Comparison of ENCODE assay signal across 8 mouse cellular contexts in genomic region chr9:65552141-65552540, GRCm38 (mm10). TPM values are rescaled to one million over a fixed set of nuclear protein-coding genes. Genes with fewer than 3 reads are reported as not detected.
A peak's percentile ranks its signal among the peaks of the same experiment; 100 is the strongest.
DNase-seq lines count a peak whose midpoint lies in the region; ATAC-seq and TF ChIP-seq lines count a peak whose summit lies in the region.

No protein-coding gene starts in this region.

- no peaks in the 10 kb centered on the region for H3K27me3 ChIP-seq in embryonic facial prominence, embryonic 12.5 days
- no peaks in the 10 kb centered on the region for H3K27me3 ChIP-seq in embryonic facial prominence, embryonic 10.5 days (replicated peaks; ENCODE audit: low read depth, poor library complexity, severe bottlenecking)
- no peaks in the 10 kb centered on the region for H3K27me3 ChIP-seq in stomach, embryonic 14.5 days (ENCODE audit: control insufficient read depth, insufficient read depth, low read length)
- no peaks in the 10 kb centered on the region for H3K27me3 ChIP-seq in stomach, postnatal 0 days (ENCODE audit: control insufficient read depth, insufficient read depth, low read length)
- H3K27me3 ChIP-seq in liver, embryonic 12.5 days (replicated peaks), result no peaks in the 10 kb centered on the region
- no peaks in the 10 kb centered on the region for H3K27me3 ChIP-seq in hindbrain, embryonic 13.5 days

- no peak for TF ChIP-seq CTCF in stomach, postnatal 0 days (IDR thresholded peaks at IDR 0.05; ENCODE audit: low read depth)

- H3K4me3 ChIP-seq in embryonic facial prominence, embryonic 12.5 days, result no peak overlapping the region
- H3K4me3 ChIP-seq in embryonic facial prominence, embryonic 10.5 days, result no peak overlapping the region
- no peak overlapping the region for H3K4me3 ChIP-seq in stomach, embryonic 14.5 days (ENCODE audit: low read depth, low read length)
- no peak overlapping the region for H3K4me3 ChIP-seq in stomach, postnatal 0 days (ENCODE audit: low read depth, low read length)
- H3K4me3 ChIP-seq in liver, embryonic 12.5 days, result no peak overlapping the region
- H3K4me3 ChIP-seq in hindbrain, embryonic 13.5 days, result no peak overlapping the region

- H3K27ac ChIP-seq in embryonic facial prominence, embryonic 12.5 days, result peak overlapping the region; percentile 33; the same call in 1 of the 2 replicates
- no peak overlapping the region for H3K27ac ChIP-seq in embryonic facial prominence, embryonic 10.5 days (replicated peaks)
- peak overlapping the region; percentile 92; the same call in 1 of the 2 replicates for H3K27ac ChIP-seq in stomach, embryonic 14.5 days (ENCODE audit: low read length)
- H3K27ac ChIP-seq in stomach, postnatal 0 days (replicated peaks), result no peak overlapping the region; the same call in 1 of the 2 replicates
- peak overlapping the region; percentile 98 for H3K27ac ChIP-seq in liver, embryonic 12.5 days
- no peak overlapping the region for H3K27ac ChIP-seq in hindbrain, embryonic 13.5 days

- no peak overlapping the region for H3K4me2 ChIP-seq in embryonic facial prominence, embryonic 12.5 days (replicated peaks)
- H3K4me2 ChIP-seq in stomach, embryonic 14.5 days (replicated peaks; ENCODE audit: low read depth, low read length), result no peak overlapping the region
- no peak overlapping the region for H3K4me2 ChIP-seq in stomach, postnatal 0 days (replicated peaks; ENCODE audit: low read depth)
- no peak overlapping the region for H3K4me2 ChIP-seq in liver, embryonic 12.5 days
- H3K4me2 ChIP-seq in hindbrain, embryonic 13.5 days, result no peak overlapping the region

- H3K9ac ChIP-seq in embryonic facial prominence, embryonic 12.5 days, result no peak overlapping the region
- H3K9ac ChIP-seq in stomach, embryonic 14.5 days (replicated peaks; ENCODE audit: low read depth, low read length), result no peak overlapping the region
- no peak overlapping the region for H3K9ac ChIP-seq in stomach, postnatal 0 days (ENCODE audit: low read length)
- peak overlapping the region; percentile 28; the same call in 1 of the 2 replicates for H3K9ac ChIP-seq in liver, embryonic 12.5 days
- no peak overlapping the region for H3K9ac ChIP-seq in hindbrain, embryonic 13.5 days

- DNase-seq in embryonic facial prominence, embryonic 10.5 days (ENCODE audit: low spot score), result no peak
- no peak for DNase-seq in stomach, postnatal 0 days (ENCODE audit: low spot score)
- peak; percentile 57 for DNase-seq in thymus, postnatal 4 days
- DNase-seq in spleen, postnatal 10 days (ENCODE audit: low spot score in 2 of 2), result no peak

- 84% methylated on average over 5 of the region's 5 CpGs for WGBS in embryonic facial prominence, embryonic 12.5 days
- 87% methylated on average over 5 of the region's 5 CpGs for WGBS in embryonic facial prominence, embryonic 10.5 days
- 86% methylated on average over 5 of the region's 5 CpGs for WGBS in stomach, embryonic 14.5 days
- WGBS in stomach, postnatal 0 days, result 86% methylated on average over 5 of the region's 5 CpGs
- WGBS in liver, embryonic 12.5 days (ENCODE audit: insufficient replicate concordance), result 48% methylated on average over 5 of the region's 5 CpGs
- 88% methylated on average over 5 of the region's 5 CpGs for WGBS in hindbrain, embryonic 13.5 days

- no peak for TF ChIP-seq EP300 in stomach, postnatal 0 days (optimal IDR thresholded peaks at IDR 0.05)

- H3K36me3 ChIP-seq in embryonic facial prominence, embryonic 12.5 days, result peaks cover 22% of the 10 kb centered on the region
- peaks cover 37% of the 10 kb centered on the region for H3K36me3 ChIP-seq in embryonic facial prominence, embryonic 10.5 days (replicated peaks)
- H3K36me3 ChIP-seq in stomach, embryonic 14.5 days (ENCODE audit: control insufficient read depth, insufficient read depth, low read length), result peaks cover 3% of the 10 kb centered on the region; the same call in 1 of the 2 replicates
- peaks cover 7% of the 10 kb centered on the region for H3K36me3 ChIP-seq in stomach, postnatal 0 days (ENCODE audit: control insufficient read depth, insufficient read depth, low read length)
- peaks cover 57% of the 10 kb centered on the region for H3K36me3 ChIP-seq in liver, embryonic 12.5 days
- H3K36me3 ChIP-seq in hindbrain, embryonic 13.5 days, result peaks cover 16% of the 10 kb centered on the region

- no peaks in the 10 kb centered on the region for H3K9me3 ChIP-seq in embryonic facial prominence, embryonic 12.5 days
- H3K9me3 ChIP-seq in embryonic facial prominence, embryonic 10.5 days, result no peaks in the 10 kb centered on the region
- no peaks in the 10 kb centered on the region for H3K9me3 ChIP-seq in stomach, embryonic 14.5 days (ENCODE audit: control insufficient read depth, low read depth, low read length)
- no peaks in the 10 kb centered on the region for H3K9me3 ChIP-seq in stomach, postnatal 0 days (ENCODE audit: control insufficient read depth, low read length)
- no peaks in the 10 kb centered on the region for H3K9me3 ChIP-seq in liver, embryonic 12.5 days (replicated peaks)
- no peaks in the 10 kb centered on the region for H3K9me3 ChIP-seq in hindbrain, embryonic 13.5 days

- ATAC-seq in embryonic facial prominence, embryonic 12.5 days (ENCODE audit: insufficient number of reproducible peaks, insufficient read depth, low FRiP score, low TSS enrichment), result no peak
- ATAC-seq in stomach, embryonic 14.5 days (ENCODE audit: insufficient number of reproducible peaks, insufficient read depth, low FRiP score, low read depth), result no peak
- ATAC-seq in stomach, postnatal 0 days (ENCODE audit: low FRiP score, low TSS enrichment), result no peak
- ATAC-seq in liver, embryonic 12.5 days, result no peak
- ATAC-seq in hindbrain, embryonic 13.5 days (ENCODE audit: low FRiP score), result no peak

- H3K4me1 ChIP-seq in embryonic facial prominence, embryonic 12.5 days, result peaks cover 37% of the 10 kb centered on the region
- H3K4me1 ChIP-seq in embryonic facial prominence, embryonic 10.5 days, result peaks cover 57% of the 10 kb centered on the region
- H3K4me1 ChIP-seq in stomach, embryonic 14.5 days (ENCODE audit: control insufficient read depth, insufficient read depth, low read length), result peaks cover 48% of the 10 kb centered on the region
- 0 out of 2 replicates have a peak, but pooled peaks cover 7% of the 10 kb centered on the region for H3K4me1 ChIP-seq in stomach, postnatal 0 days (replicated peaks; ENCODE audit: control insufficient read depth, insufficient read depth)
- peaks cover 87% of the 10 kb centered on the region for H3K4me1 ChIP-seq in liver, embryonic 12.5 days
- H3K4me1 ChIP-seq in hindbrain, embryonic 13.5 days (replicated peaks), result peaks cover 52% of the 10 kb centered on the region

RNA-seq across cellular contexts. Expression of gene Plekho2, which starts 27.7 kb away (rescaled TPM):
- polyA plus RNA-seq in embryonic facial prominence, embryonic 12.5 days (2016; fragmentation: Nextera tagmentation; extraction: Ambion mirVana), result 14.6 TPM in 2 replicates
- 14.3 and 15.2 TPM in 2 replicates for polyA plus RNA-seq in embryonic facial prominence, embryonic 10.5 days (2016; fragmentation: Nextera tagmentation; extraction: Ambion mirVana)
- 17.2 and 21.2 TPM in 2 replicates for polyA plus RNA-seq in stomach, embryonic 14.5 days (2014; fragmentation: Nextera tagmentation; extraction: Ambion mirVana)
- polyA plus RNA-seq in stomach, postnatal 0 days (2015; fragmentation: Nextera tagmentation; extraction: Ambion mirVana), result 9.6 and 10.6 TPM in 2 replicates
- polyA plus RNA-seq in liver, embryonic 12.5 days (2016; fragmentation: Nextera tagmentation; extraction: Ambion mirVana), result 37.2 and 39.1 TPM in 2 replicates
- 5.8 and 7.6 TPM in 2 replicates for polyA plus RNA-seq in hindbrain, embryonic 13.5 days (2015; fragmentation: Nextera tagmentation; extraction: Ambion mirVana)

RNA-seq across cellular contexts. Expression of gene Ankdd1a, which starts 32.1 kb away (rescaled TPM):
- not detected in 2 replicates for polyA plus RNA-seq in embryonic facial prominence, embryonic 12.5 days (2016; fragmentation: Nextera tagmentation; extraction: Ambion mirVana)
- not detected in 2 replicates for polyA plus RNA-seq in embryonic facial prominence, embryonic 10.5 days (2016; fragmentation: Nextera tagmentation; extraction: Ambion mirVana)
- not detected in 2 replicates for polyA plus RNA-seq in stomach, embryonic 14.5 days (2014; fragmentation: Nextera tagmentation; extraction: Ambion mirVana)
- polyA plus RNA-seq in stomach, postnatal 0 days (2015; fragmentation: Nextera tagmentation; extraction: Ambion mirVana), result 0.18 and 0.35 TPM in 2 replicates
- not detected in 2 replicates for polyA plus RNA-seq in liver, embryonic 12.5 days (2016; fragmentation: Nextera tagmentation; extraction: Ambion mirVana)
- 0.51 and 0.75 TPM in 2 replicates for polyA plus RNA-seq in hindbrain, embryonic 13.5 days (2015; fragmentation: Nextera tagmentation; extraction: Ambion mirVana)

RNA-seq across cellular contexts. Expression of gene Pif1, which starts 34.8 kb away (rescaled TPM):
- polyA plus RNA-seq in embryonic facial prominence, embryonic 12.5 days (2016; fragmentation: Nextera tagmentation; extraction: Ambion mirVana), result 21.8 and 24.5 TPM in 2 replicates
- 27.7 and 28.0 TPM in 2 replicates for polyA plus RNA-seq in embryonic facial prominence, embryonic 10.5 days (2016; fragmentation: Nextera tagmentation; extraction: Ambion mirVana)
- 9.9 and 11.0 TPM in 2 replicates for polyA plus RNA-seq in stomach, embryonic 14.5 days (2014; fragmentation: Nextera tagmentation; extraction: Ambion mirVana)
- 2.1 and 2.4 TPM in 2 replicates for polyA plus RNA-seq in stomach, postnatal 0 days (2015; fragmentation: Nextera tagmentation; extraction: Ambion mirVana)
- polyA plus RNA-seq in liver, embryonic 12.5 days (2016; fragmentation: Nextera tagmentation; extraction: Ambion mirVana), result 16.1 and 17.4 TPM in 2 replicates
- polyA plus RNA-seq in hindbrain, embryonic 13.5 days (2015; fragmentation: Nextera tagmentation; extraction: Ambion mirVana), result 3.8 and 4.4 TPM in 2 replicates

Comparison
In these comparisons a context has a peak if more than half of its experiments do, and no peak if none do; other contexts are left out.
1. H3K27ac ChIP-seq: peak in embryonic facial prominence, embryonic 12.5 days (single experiment), stomach, embryonic 14.5 days (single experiment) and liver, embryonic 12.5 days (single experiment); none in embryonic facial prominence, embryonic 10.5 days (single experiment), stomach, postnatal 0 days (single experiment) and hindbrain, embryonic 13.5 days (single experiment).